Mouse (Mus musculus) skeletal muscle tissue, postnatal 0 days (tissue): ENCODE measurements around the gene Cep162. TPM values are rescaled to one million over a fixed set of nuclear protein-coding genes. Genes with fewer than 3 reads are reported as not detected.

Source experiments
- polyA plus RNA-seq: library from polyadenylated mRNA; unstranded; fragments of >200 nt; fragmentation: Nextera tagmentation; extraction: Ambion mirVana; gene quantifications from 2 replicates; pipeline ENCODE4 v1.2.1, GENCODE M21; 2015

Gene Cep162
- 1.5 and 1.6 TPM in 2 replicates for polyA plus RNA-seq

GRCm38 (mm10) chr9:87254903-87255695 lies at the start of gene Cep162:
TSS of gene Cep162 (minus strand) at chr9:87255536.

GRCm38 (mm10) chr9:87144106-87144505 lies 111.2 kb downstream of the Cep162 start, which contains the start of gene Mrap2:
TSS of gene Mrap2 (plus strand) at chr9:87144306.

Other genes starting within 250 kb of the Cep162 start
- gene Ripply2, start 240.0 kb downstream of the Cep162 start, polyA plus RNA-seq = not detected in 2 replicates
- gene Cyb5r4, start 233.5 kb downstream of the Cep162 start, polyA plus RNA-seq = 32.7 and 34.6 TPM in 2 replicates
- not detected in 2 replicates for gene Mrap2, start 111.2 kb downstream of the Cep162 start, polyA plus RNA-seq